In genomic region chr10:33088403-33088802, GRCm38 (mm10) we compare ENCODE assay signal across 30 mouse cellular contexts. TPM values are rescaled to one million over a fixed set of nuclear protein-coding genes. Genes with fewer than 3 reads are reported as not detected.
DNase-seq lines count a peak whose midpoint lies in the region; ATAC-seq and TF ChIP-seq lines count a peak whose summit lies in the region.
"Had no signal": no experiment of that assay in that cellular context is flagged by ENCODE, and none has a peak within 500 bp of the region (broad histone marks: within the 10 kb centered on the region; RNA-seq: fewer than 3 reads in every experiment).

No protein-coding gene starts in this region.

- peaks cover 12% of the 10 kb centered on the region for H3K4me1 ChIP-seq in heart, postnatal 0 days (ENCODE audit: control insufficient read depth, insufficient read depth)
- H3K4me1 ChIP-seq in neural tube, embryonic 12.5 days = peaks cover 3% of the 10 kb centered on the region
- H3K4me1 ChIP-seq in neural tube, embryonic 15.5 days = no peaks in the 10 kb centered on the region
- H3K4me1 ChIP-seq: embryonic facial prominence, embryonic 12.5 days; forebrain, embryonic 12.5 days; hindbrain, embryonic 15.5 days; limb, embryonic 12.5 days; liver, embryonic 12.5 days had no signal

- no peak for TF ChIP-seq CTCF in heart, postnatal 0 days (IDR thresholded peaks at IDR 0.05; ENCODE audit: low read depth)

- H3K4me2 ChIP-seq in heart, postnatal 0 days (ENCODE audit: low read depth, low read length) = no peak overlapping the region
- H3K4me2 ChIP-seq in neural tube, embryonic 12.5 days (replicated peaks) = no peak overlapping the region
- H3K4me2 ChIP-seq in neural tube, embryonic 15.5 days = no peak overlapping the region
- H3K4me2 ChIP-seq: embryonic facial prominence, embryonic 12.5 days; forebrain, embryonic 12.5 days; heart, embryonic 13.5 days; hindbrain, embryonic 15.5 days; limb, embryonic 12.5 days; liver, embryonic 12.5 days had no signal

- no peaks in the 10 kb centered on the region for H3K9me3 ChIP-seq in heart, postnatal 0 days (replicated peaks; ENCODE audit: control insufficient read depth, low read length)
- H3K9me3 ChIP-seq in neural tube, embryonic 12.5 days = no peaks in the 10 kb centered on the region
- no peaks in the 10 kb centered on the region for H3K9me3 ChIP-seq in neural tube, embryonic 15.5 days (replicated peaks)
- H3K9me3 ChIP-seq: embryonic facial prominence, embryonic 12.5 days; forebrain, embryonic 12.5 days; heart, embryonic 13.5 days; hindbrain, embryonic 15.5 days; limb, embryonic 12.5 days; liver, embryonic 12.5 days had no signal

- no peaks in the 10 kb centered on the region for H3K36me3 ChIP-seq in heart, postnatal 0 days (replicated peaks; ENCODE audit: control insufficient read depth, insufficient read depth, low read length)
- no peaks in the 10 kb centered on the region for H3K36me3 ChIP-seq in neural tube, embryonic 12.5 days
- H3K36me3 ChIP-seq in neural tube, embryonic 15.5 days = no peaks in the 10 kb centered on the region
- H3K36me3 ChIP-seq: embryonic facial prominence, embryonic 12.5 days; forebrain, embryonic 12.5 days; heart, embryonic 13.5 days; hindbrain, embryonic 15.5 days; limb, embryonic 12.5 days; liver, embryonic 12.5 days had no signal

- no peak overlapping the region for H3K4me3 ChIP-seq in heart, postnatal 0 days (ENCODE audit: low read depth, low read length)
- H3K4me3 ChIP-seq in neural tube, embryonic 12.5 days = no peak overlapping the region
- H3K4me3 ChIP-seq in neural tube, embryonic 15.5 days (replicated peaks) = no peak overlapping the region
- H3K4me3 ChIP-seq: embryonic facial prominence, embryonic 12.5 days; erythroblast, embryonic 14.5 days; forebrain, embryonic 12.5 days; heart, embryonic 13.5 days; hindbrain, embryonic 15.5 days; limb, embryonic 12.5 days; liver, embryonic 12.5 days had no signal

- TF ChIP-seq EP300 in heart, postnatal 0 days (IDR thresholded peaks at IDR 0.05; ENCODE audit: low read depth) = no peak

- 0 out of 2 replicates have a peak overlapping the region, but pooled peaks have one; percentile 17 for H3K27ac ChIP-seq in heart, postnatal 0 days (ENCODE audit: low read depth)
- H3K27ac ChIP-seq in neural tube, embryonic 12.5 days = no peak overlapping the region
- H3K27ac ChIP-seq in neural tube, embryonic 15.5 days (replicated peaks) = no peak overlapping the region
- H3K27ac ChIP-seq: embryonic facial prominence, embryonic 12.5 days; forebrain, embryonic 12.5 days; hindbrain, embryonic 15.5 days; limb, embryonic 12.5 days; liver, embryonic 12.5 days had no signal

- H3K27me3 ChIP-seq in heart, postnatal 0 days (ENCODE audit: control insufficient read depth, insufficient read depth, low read length) = no peaks in the 10 kb centered on the region
- H3K27me3 ChIP-seq in neural tube, embryonic 12.5 days (replicated peaks) = no peaks in the 10 kb centered on the region
- H3K27me3 ChIP-seq in neural tube, embryonic 15.5 days (replicated peaks) = no peaks in the 10 kb centered on the region
- H3K27me3 ChIP-seq: embryonic facial prominence, embryonic 12.5 days; forebrain, embryonic 12.5 days; heart, embryonic 13.5 days; hindbrain, embryonic 15.5 days; limb, embryonic 12.5 days; liver, embryonic 12.5 days had no signal

- no peak overlapping the region for H3K9ac ChIP-seq in heart, postnatal 0 days (replicated peaks; ENCODE audit: low read depth, low read length)
- no peak overlapping the region for H3K9ac ChIP-seq in neural tube, embryonic 12.5 days
- H3K9ac ChIP-seq in neural tube, embryonic 15.5 days (replicated peaks) = no peak overlapping the region
- H3K9ac ChIP-seq: embryonic facial prominence, embryonic 12.5 days; forebrain, embryonic 12.5 days; heart, embryonic 13.5 days; hindbrain, embryonic 15.5 days; limb, embryonic 12.5 days; liver, embryonic 12.5 days had no signal

- ATAC-seq in heart, postnatal 0 days (ENCODE audit: insufficient read depth, low read depth) = no peak
- peak; percentile 18; the same call in 1 of the 2 replicates for ATAC-seq in neural tube, embryonic 12.5 days (ENCODE audit: low FRiP score, low read depth)
- no peak for ATAC-seq in neural tube, embryonic 15.5 days (ENCODE audit: low FRiP score)
- ATAC-seq: liver, embryonic 12.5 days had no signal

- no peak for DNase-seq in heart, postnatal 0 days (ENCODE audit: low spot score)
- DNase-seq in heart, adult 9 months (ENCODE audit: low spot score in 2 of 2) = no peak
- DNase-seq in gonadal fat pad, adult 2 months (ENCODE audit: low read depth) = peak; percentile 13
- no peak for DNase-seq in retina, embryonic 14.5 days (ENCODE audit: low spot score)
- DNase-seq in layer of hippocampus, postnatal 36 days = no peak
- DNase-seq in frontal cortex, postnatal 25 days (ENCODE audit: low spot score in 2 of 2) = no peak
- DNase-seq: adrenal gland, postnatal 36 days; cerebellum, adult 18-20 months; cerebellum, postnatal 14 days; heart, adult 18-20 months; heart, postnatal 36 days; kidney, adult 2 months; kidney, postnatal 14 days; lung, adult 2 months; lung, postnatal 14 days; thymus, adult 18-20 months; thymus, postnatal 36 days had no signal

RNA-seq across cellular contexts. Expression of gene Trdn, which starts 8.0 kb away (rescaled TPM):
- 98.5 and 133 TPM in 2 replicates for total RNA-seq in heart, postnatal 0 days (2014; rRNA removed; ENCODE audit: low replicate concordance)
- 511 and 519 TPM in 2 replicates for polyA plus RNA-seq in heart, postnatal 0 days (2015; fragmentation: Nextera tagmentation; extraction: Ambion mirVana)
- polyA plus RNA-seq in neural tube, embryonic 12.5 days (2016; fragmentation: Nextera tagmentation; extraction: Ambion mirVana) = 1.7 and 2.8 TPM in 2 replicates
- polyA plus RNA-seq in neural tube, embryonic 15.5 days (2015; fragmentation: Nextera tagmentation; extraction: Ambion mirVana) = 0.74 and 1.7 TPM in 2 replicates
- 0.19 and 0.20 TPM in 2 replicates for polyA plus RNA-seq in gonadal fat pad, adult 2 months (2012; rRNA removed)
- total RNA-seq in layer of hippocampus, postnatal 36 days (2021) = not detected
- total RNA-seq: adrenal gland, postnatal 36 days; layer of hippocampus, postnatal 14 days; megakaryocyte progenitor cell, adult 5-6 weeks; neutrophil, adult 5-6 weeks had no signal
- polyA plus RNA-seq: erythroblast, embryonic 14.5 days; liver, embryonic 12.5 days; small intestine, adult 2 months had no signal

Comparison
In these comparisons a context has a peak if more than half of its experiments do, and no peak if none do; other contexts are left out.
1. RNA of gene Trdn, which starts 8.0 kb away (polyA plus RNA-seq): 511 to 519 TPM in heart, postnatal 0 days; 1.7 to 2.8 TPM in neural tube, embryonic 12.5 days, 0.74 to 1.7 TPM in neural tube, embryonic 15.5 days and 0.19 to 0.20 TPM in gonadal fat pad, adult 2 months; every median in the first group is over 100 times any median in the second.